Mouse (Mus musculus): ENCODE data around the gene Cyp1a2. TPM values are rescaled to one million over a fixed set of nuclear protein-coding genes. Genes with fewer than 3 reads are reported as not detected.

The Cyp1a2 gene
- polyA plus RNA-seq, 1 experiment from 2014 or later, result not detected

DNA sequence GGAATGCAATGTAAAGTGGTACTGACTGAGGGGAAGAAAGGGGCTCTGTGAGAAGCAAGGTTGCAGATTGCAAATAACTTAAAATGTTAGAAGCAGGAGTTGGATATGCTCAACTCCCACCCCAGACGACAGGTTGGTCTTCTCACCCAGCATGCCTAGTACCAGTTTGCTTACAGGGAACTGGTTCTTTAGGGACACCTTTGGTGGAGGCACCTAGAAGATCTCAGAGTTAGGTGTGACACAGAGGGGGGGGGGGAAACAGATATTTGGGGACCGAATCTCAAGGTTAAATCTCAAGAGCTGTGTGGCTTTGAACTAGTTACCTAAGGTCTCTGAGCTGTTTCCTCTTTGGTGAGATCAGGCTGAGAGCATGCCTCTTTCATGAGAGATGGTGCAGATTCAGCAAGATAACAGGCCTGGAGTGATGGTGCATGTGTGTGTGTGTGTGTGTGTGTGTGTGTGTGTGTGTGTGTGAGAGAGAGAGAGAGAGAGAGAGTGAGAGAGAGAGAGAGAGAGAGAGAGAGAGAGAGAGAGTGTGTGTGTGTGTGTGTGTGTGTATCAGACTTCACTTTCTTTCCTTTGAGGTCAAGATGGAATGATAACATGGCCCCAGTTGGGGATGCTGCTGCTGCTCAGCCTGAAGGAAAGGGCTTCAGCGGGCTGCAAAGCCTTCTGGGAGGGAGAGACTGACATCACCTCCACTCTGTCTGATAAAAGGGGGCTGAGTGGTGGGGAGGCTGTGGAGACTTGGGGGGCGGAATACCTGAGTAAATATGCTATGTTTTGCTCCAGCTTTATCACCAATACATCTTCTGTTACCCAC lies 36.0 kb downstream of the Cyp1a2 start:
- no peak overlapping the region for H3K9ac ChIP-seq (ENCODE audit: low read depth, low read length)
- 74% methylated on average over 4 of the region's 4 CpGs for WGBS
- no peak overlapping the region for H3K27ac ChIP-seq (ENCODE audit: low read depth, low read length)
- DNase-seq (ENCODE audit: low spot score), result no peak
- no peak for ATAC-seq (ENCODE audit: low FRiP score)
- H3K4me2 ChIP-seq (replicated peaks; ENCODE audit: low read depth, low read length), result no peak overlapping the region
- H3K9me3 ChIP-seq (ENCODE audit: control insufficient read depth, low read length), result no peaks in the 10 kb centered on the region
- no peak overlapping the region for H3K4me3 ChIP-seq (ENCODE audit: low read depth, low read length)
- H3K27me3 ChIP-seq (ENCODE audit: control insufficient read depth, insufficient read depth, low read length), result no peaks in the 10 kb centered on the region
- peaks cover 10% of the 10 kb centered on the region for H3K4me1 ChIP-seq (replicated peaks; ENCODE audit: control insufficient read depth, insufficient read depth, low read length)
- no peaks in the 10 kb centered on the region for H3K36me3 ChIP-seq (ENCODE audit: control insufficient read depth, insufficient read depth, low read length)

DNA sequence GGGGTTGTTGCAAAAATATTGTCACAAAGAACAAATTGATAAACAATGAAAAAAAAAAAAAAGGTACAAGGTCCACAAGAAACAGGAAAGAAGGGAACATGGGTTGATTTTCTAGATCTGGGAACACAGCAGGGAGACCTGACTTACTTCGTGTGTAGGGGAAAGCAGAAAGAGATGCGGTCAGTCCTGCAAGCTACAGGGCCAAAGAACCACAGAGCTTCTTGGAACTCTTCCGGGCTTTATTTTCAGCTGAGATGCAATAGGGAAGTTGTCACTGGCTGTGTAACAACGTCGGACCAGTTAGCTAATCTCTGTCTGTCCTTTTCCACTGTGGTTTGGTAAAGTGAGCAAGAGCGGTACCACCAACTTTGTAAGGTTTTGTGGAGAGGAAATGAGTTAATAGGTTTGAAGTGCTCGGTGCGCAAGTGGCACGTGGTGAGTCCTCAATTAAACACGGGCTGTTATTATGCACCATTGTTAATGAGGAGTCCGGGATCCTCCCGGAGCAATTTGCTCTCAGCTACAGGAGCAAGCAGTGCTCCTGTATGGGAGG lies 36.9 kb downstream of the Cyp1a2 start:
- no peak overlapping the region for H3K27ac ChIP-seq (ENCODE audit: low read depth, low read length)
- no peak overlapping the region for H3K4me3 ChIP-seq (ENCODE audit: low read depth, low read length)
- H3K4me2 ChIP-seq (replicated peaks; ENCODE audit: low read depth, low read length), result no peak overlapping the region
- DNase-seq (ENCODE audit: low spot score) (no peak), ATAC-seq (ENCODE audit: low FRiP score) (no peak)
- H3K9ac ChIP-seq (ENCODE audit: low read depth, low read length), result no peak overlapping the region
- H3K27me3 ChIP-seq (ENCODE audit: control insufficient read depth, insufficient read depth, low read length), result no peaks in the 10 kb centered on the region
- 82% methylated on average over 12 of the region's 12 CpGs for WGBS
- peaks cover 10% of the 10 kb centered on the region for H3K4me1 ChIP-seq (replicated peaks; ENCODE audit: control insufficient read depth, insufficient read depth, low read length)
- no peaks in the 10 kb centered on the region for H3K36me3 ChIP-seq (ENCODE audit: control insufficient read depth, insufficient read depth, low read length)
- H3K9me3 ChIP-seq (ENCODE audit: control insufficient read depth, low read length), result no peaks in the 10 kb centered on the region

DNA sequence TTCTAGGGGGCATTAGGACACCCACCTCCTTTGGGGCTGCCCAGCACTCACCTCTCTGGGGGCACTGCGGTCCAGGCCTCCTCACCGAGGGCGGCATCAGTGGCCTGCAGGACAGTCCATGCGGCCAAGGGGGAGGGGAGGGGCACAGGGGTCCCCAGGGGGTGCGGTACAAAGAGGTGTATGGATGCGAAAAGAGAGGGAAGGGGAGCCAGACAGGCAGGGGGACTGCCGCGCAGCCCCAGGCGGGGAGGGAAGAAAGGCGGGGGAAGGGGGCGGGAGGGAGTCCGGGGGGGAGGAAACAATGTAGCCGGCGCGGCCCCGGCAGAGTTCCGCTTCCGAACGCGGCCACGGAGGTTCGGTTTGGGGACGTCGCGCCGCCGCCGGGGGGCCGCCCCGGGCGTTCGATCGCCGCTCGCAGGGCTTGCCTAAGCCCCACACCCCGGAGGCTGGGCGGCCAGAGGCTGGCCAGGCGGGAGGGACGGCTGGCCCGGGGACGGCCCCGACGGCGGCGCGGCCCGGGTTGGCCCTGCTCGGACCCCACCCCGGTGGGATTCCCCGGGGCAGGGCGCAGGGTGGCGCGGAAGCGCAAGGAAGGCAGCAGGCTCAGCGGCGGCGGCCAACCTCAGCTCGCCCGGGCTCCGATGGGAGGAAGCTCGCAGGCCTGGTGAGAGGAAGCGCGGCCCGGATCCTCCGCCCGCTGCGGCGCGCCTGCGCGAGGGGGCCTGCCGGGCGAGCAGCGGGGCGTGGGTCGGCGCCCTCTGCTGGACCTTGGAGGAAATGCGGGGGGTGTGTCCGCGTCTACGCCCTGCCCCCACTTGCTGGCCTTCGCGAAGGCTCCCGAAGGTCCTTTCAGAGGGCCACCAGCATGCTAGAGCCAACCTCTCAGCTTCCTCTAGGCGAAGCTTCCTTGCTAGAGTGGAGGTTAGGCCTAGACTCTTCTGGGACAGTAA lies 38.3 kb downstream of the Cyp1a2 start:
- Histone ChIP-seq H3K9ac (ENCODE audit: low read depth, low read length) (peak overlapping the region; percentile 97), H3K4me3 (ENCODE audit: low read depth, low read length) (peak overlapping the region; percentile 96), H3K4me1 (replicated peaks; ENCODE audit: control insufficient read depth, insufficient read depth, low read length) (peaks cover 18% of the 10 kb centered on the region), H3K27ac (ENCODE audit: low read depth, low read length) (peak overlapping the region; percentile 96), H3K4me2 (replicated peaks; ENCODE audit: low read depth, low read length) (peak overlapping the region; percentile 87), H3K36me3 (ENCODE audit: control insufficient read depth, insufficient read depth, low read length) (no peaks in the 10 kb centered on the region), H3K27me3 (ENCODE audit: control insufficient read depth, insufficient read depth, low read length) (no peaks in the 10 kb centered on the region), H3K9me3 (ENCODE audit: control insufficient read depth, low read length) (no peaks in the 10 kb centered on the region)
- ATAC-seq (ENCODE audit: low FRiP score), result peak; percentile 88
- WGBS, result under 1% methylated on average over 42 of the region's 85 CpGs
- peak; percentile 96 for DNase-seq (ENCODE audit: low spot score)

DNA sequence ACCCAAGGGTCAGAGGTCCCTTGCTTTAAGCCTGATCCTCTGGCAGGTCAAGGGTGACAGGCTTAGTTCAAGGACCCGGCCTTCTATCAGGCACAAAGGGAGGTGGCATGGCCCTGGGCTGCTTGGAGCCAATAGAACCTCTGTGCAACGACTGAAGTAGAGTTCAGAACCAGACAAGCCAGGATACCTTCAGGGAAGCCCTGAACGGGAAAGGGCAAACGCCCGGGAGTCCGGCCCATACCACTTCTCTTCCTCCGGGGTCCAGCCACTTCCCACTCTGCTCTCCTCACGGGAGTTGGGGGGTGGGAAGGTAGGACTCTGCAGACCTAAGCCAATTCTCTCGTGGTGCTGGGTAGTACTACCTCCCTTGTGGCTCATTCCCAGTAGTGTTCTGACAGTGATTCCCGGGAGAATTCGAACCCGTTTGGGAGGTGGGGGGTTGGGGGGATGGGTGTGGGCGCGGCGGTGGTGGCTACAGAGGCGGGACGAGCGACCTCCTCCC lies 39.0 kb downstream of the Cyp1a2 start:
- Histone ChIP-seq H3K9ac (ENCODE audit: low read depth, low read length) (peak overlapping the region; percentile 97), H3K9me3 (ENCODE audit: control insufficient read depth, low read length) (no peaks in the 10 kb centered on the region), H3K4me1 (replicated peaks; ENCODE audit: control insufficient read depth, insufficient read depth, low read length) (peaks cover 20% of the 10 kb centered on the region), H3K27me3 (ENCODE audit: control insufficient read depth, insufficient read depth, low read length) (no peaks in the 10 kb centered on the region), H3K4me2 (replicated peaks; ENCODE audit: low read depth, low read length) (peak overlapping the region; percentile 87), H3K36me3 (ENCODE audit: control insufficient read depth, insufficient read depth, low read length) (no peaks in the 10 kb centered on the region), H3K4me3 (ENCODE audit: low read depth, low read length) (peak overlapping the region; percentile 96), H3K27ac (ENCODE audit: low read depth, low read length) (peak overlapping the region; percentile 96)
- ATAC-seq (ENCODE audit: low FRiP score) (peak; percentile 41), DNase-seq (ENCODE audit: low spot score) (peak; percentile 60)
- under 1% methylated on average over 18 of the region's 18 CpGs for WGBS

DNA sequence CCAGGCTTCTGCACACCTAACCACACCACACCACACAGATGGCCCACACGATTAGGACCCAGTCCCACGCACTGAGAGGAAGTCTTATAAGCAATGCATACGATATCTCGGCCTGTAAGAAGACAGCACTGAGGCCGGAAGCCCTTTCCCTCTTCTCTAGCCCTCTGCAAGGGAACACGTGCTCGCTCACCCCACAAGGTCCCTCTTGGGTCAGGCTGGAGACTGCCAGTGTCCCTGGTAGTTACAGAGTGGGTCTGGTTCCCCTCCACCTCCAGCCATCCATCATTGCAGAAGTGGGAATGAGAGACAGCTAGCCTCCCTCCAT lies 39.7 kb downstream of the Cyp1a2 start:
- Histone ChIP-seq H3K4me1 (replicated peaks; ENCODE audit: control insufficient read depth, insufficient read depth, low read length) (peaks cover 27% of the 10 kb centered on the region), H3K27ac (ENCODE audit: low read depth, low read length) (no peak overlapping the region), H3K4me2 (replicated peaks; ENCODE audit: low read depth, low read length) (peak overlapping the region; percentile 87), H3K9ac (ENCODE audit: low read depth, low read length) (peak overlapping the region; percentile 97), H3K9me3 (ENCODE audit: control insufficient read depth, low read length) (no peaks in the 10 kb centered on the region), H3K36me3 (ENCODE audit: control insufficient read depth, insufficient read depth, low read length) (no peaks in the 10 kb centered on the region), H3K4me3 (ENCODE audit: low read depth, low read length) (peak overlapping the region; percentile 96), H3K27me3 (ENCODE audit: control insufficient read depth, insufficient read depth, low read length) (no peaks in the 10 kb centered on the region)
- WGBS, result 58% methylated on average over 7 of the region's 7 CpGs
- no peak for DNase-seq (ENCODE audit: low spot score)
- no peak for ATAC-seq (ENCODE audit: low FRiP score)

DNA sequence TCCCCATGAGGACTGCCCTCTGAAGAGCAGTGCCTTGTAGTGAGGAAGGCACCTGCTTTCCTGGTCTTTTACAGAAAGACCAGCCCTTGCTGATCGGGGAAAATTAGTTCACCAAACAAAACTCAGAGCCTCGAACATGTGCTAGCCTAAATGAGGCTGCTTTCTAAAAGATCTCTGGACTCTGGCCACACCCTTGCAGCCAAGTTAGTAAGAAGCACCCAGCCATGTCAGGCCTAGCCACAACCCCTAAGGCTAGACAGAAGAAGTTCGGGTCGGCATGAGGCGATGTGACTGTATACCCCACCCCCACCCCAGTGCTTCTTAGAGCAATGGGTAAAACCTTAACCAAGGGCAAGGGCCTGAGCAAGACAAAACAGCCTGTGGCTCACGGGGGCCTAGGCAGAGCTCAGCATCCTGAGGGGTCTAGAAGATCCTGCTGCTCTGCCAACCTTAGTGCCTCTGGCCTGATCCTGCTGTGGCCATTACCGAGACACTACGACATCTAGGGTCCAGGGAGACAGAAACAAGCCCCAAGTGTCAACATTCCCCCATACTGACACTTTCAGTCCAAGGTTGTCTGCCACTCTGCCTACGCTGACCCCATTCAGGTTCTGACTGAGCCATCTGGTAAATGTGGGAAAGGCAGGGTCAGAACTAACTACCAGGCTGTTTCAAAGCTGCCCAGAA lies 40.2 kb downstream of the Cyp1a2 start:
- no peak for DNase-seq (ENCODE audit: low spot score)
- WGBS, result 65% methylated on average over 9 of the region's 9 CpGs
- Histone ChIP-seq H3K9me3 (ENCODE audit: control insufficient read depth, low read length) (no peaks in the 10 kb centered on the region), H3K4me2 (replicated peaks; ENCODE audit: low read depth, low read length) (peak overlapping the region; percentile 87), H3K4me3 (ENCODE audit: low read depth, low read length) (peak overlapping the region; percentile 96), H3K27me3 (ENCODE audit: control insufficient read depth, insufficient read depth, low read length) (no peaks in the 10 kb centered on the region), H3K9ac (ENCODE audit: low read depth, low read length) (peak overlapping the region; percentile 97), H3K4me1 (replicated peaks; ENCODE audit: control insufficient read depth, insufficient read depth, low read length) (peaks cover 28% of the 10 kb centered on the region), H3K36me3 (ENCODE audit: control insufficient read depth, insufficient read depth, low read length) (no peaks in the 10 kb centered on the region), H3K27ac (ENCODE audit: low read depth, low read length) (no peak overlapping the region)
- ATAC-seq (ENCODE audit: low FRiP score), result no peak

DNA sequence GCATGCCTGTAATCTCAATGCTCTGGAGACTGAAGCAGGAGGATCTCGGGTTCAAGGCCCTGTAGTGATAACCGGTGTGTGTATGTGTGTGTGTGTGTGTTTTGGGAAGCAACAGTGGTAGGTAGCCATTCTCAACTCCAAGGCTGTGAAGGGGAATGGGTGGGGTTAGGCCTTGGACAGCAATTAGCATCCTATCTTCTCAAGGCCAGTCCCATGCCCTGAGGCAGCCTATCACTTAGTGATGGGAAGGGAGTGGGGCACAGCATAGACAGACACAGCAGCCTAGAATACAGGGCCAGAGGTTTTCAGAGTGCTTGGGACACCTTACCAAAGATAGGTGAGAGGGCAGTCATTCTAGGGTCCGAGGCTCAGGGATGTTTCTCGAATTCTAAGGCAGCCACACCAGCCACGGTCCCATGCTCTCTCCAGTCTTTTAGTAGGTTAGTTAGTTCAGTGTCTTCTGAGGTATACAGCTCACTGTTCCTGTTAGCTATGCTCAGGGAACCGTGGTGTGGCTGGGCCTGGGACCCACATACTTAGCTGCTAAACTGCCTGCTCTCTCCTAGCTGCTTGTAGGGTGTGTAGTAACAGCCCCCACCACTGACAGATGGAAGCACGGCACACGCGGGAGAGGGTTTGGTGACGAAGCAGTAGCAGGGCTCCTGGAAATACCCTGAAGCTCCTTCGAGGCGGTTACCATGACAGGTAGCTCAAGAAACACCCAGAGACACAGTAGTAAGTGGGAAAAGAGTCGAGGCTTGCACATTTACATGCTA lies 41.5 kb downstream of the Cyp1a2 start:
- Histone ChIP-seq H3K4me2 (replicated peaks; ENCODE audit: low read depth, low read length) (no peak overlapping the region), H3K9ac (ENCODE audit: low read depth, low read length) (no peak overlapping the region; the same call in 1 of the 2 replicates), H3K4me1 (replicated peaks; ENCODE audit: control insufficient read depth, insufficient read depth, low read length) (peaks cover 28% of the 10 kb centered on the region), H3K36me3 (ENCODE audit: control insufficient read depth, insufficient read depth, low read length) (no peaks in the 10 kb centered on the region), H3K27ac (ENCODE audit: low read depth, low read length) (no peak overlapping the region), H3K27me3 (ENCODE audit: control insufficient read depth, insufficient read depth, low read length) (no peaks in the 10 kb centered on the region), H3K9me3 (ENCODE audit: control insufficient read depth, low read length) (no peaks in the 10 kb centered on the region), H3K4me3 (ENCODE audit: low read depth, low read length) (no peak overlapping the region)
- ATAC-seq (ENCODE audit: low FRiP score) (no peak), DNase-seq (ENCODE audit: low spot score) (no peak)
- 87% methylated on average over 13 of the region's 13 CpGs for WGBS
